Mouse (Mus musculus) ES-E14 (cell line): ENCODE measurements around the gene Gpr146. TPM values are rescaled to one million over a fixed set of nuclear protein-coding genes. Genes with fewer than 3 reads are reported as not detected.

Experiments
- DNase-seq: peaks from one replicate; pipeline ENCODE4 v3.0.0-alpha.2; 2013; ENCODE audit warnings: low read depth, low spot score
- H3K27ac ChIP-seq: 2 replicates; pipeline ENCODE4 v1.5.1; 2012; ENCODE audit warnings: low read depth, mild to moderate bottlenecking, low read length, moderate library complexity, mixed read lengths; ENCODE audit not compliant: poor library complexity, insufficient read depth, severe bottlenecking
- H3K36me3 ChIP-seq: 2 replicates; pipeline ENCODE4 v1.6.1; 2012; ENCODE audit warnings: mild to moderate bottlenecking, low read length, moderate library complexity, mixed read lengths; ENCODE audit not compliant: control insufficient read depth, poor library complexity, insufficient read depth, severe bottlenecking
- H3K4me1 ChIP-seq, 2 experiments: fragments of 150-350 bp in 1 of 2; sonication (generic) in 1 of 2; 2 replicates each; pipeline ENCODE4 v1.6.1; 2012; ENCODE audit warnings: low read length in 2 of 2, mild to moderate bottlenecking in 1 of 2, mixed read lengths in 1 of 2; ENCODE audit not compliant: control insufficient read depth in 2 of 2, insufficient read depth in 2 of 2, poor library complexity in 1 of 2
- H3K4me3 ChIP-seq, 2 experiments: fragments of 150-350 bp in 1 of 2; sonication (generic) in 1 of 2; 2 replicates each; pipeline ENCODE4 v1.5.1; 2012; ENCODE audit warnings: low read length in 2 of 2, low read depth in 1 of 2, mild to moderate bottlenecking in 1 of 2, mixed read lengths in 1 of 2; ENCODE audit not compliant: insufficient read depth in 1 of 2, poor library complexity in 1 of 2, severe bottlenecking in 1 of 2
- H3K9ac ChIP-seq: 2 replicates; pipeline ENCODE4 v1.6.1; 2012; ENCODE audit warnings: low read depth, mild to moderate bottlenecking, low read length, mixed read lengths; ENCODE audit not compliant: poor library complexity, insufficient read depth, severe bottlenecking
- H3K9me3 ChIP-seq: fragments of 150-350 bp; sonication (generic); 2 replicates; pipeline ENCODE4 v1.6.1; 2012; ENCODE audit warnings: low read depth, mild to moderate bottlenecking, low read length; ENCODE audit not compliant: control insufficient read depth, insufficient read depth
- CHD2 ChIP-seq: IDR thresholded peaks from 2 replicates; pipeline ENCODE4 v1.6.1; 2014; ENCODE audit warnings: mild to moderate bottlenecking, low read depth, low read length, inconsistent platforms
- HCFC1 ChIP-seq: IDR thresholded peaks from 2 replicates; pipeline ENCODE4 v1.6.1; 2012; ENCODE audit warnings: low read length, inconsistent platforms, borderline replicate concordance; ENCODE audit not compliant: insufficient read depth
- MAFK ChIP-seq: IDR thresholded peaks from 2 replicates; pipeline ENCODE4 v1.6.1; 2014; ENCODE audit warnings: mild to moderate bottlenecking, low read depth, low read length, inconsistent platforms; ENCODE audit not compliant: insufficient read depth
- ZC3H11A ChIP-seq: IDR thresholded peaks from 2 replicates; pipeline ENCODE4 v1.6.1; 2012; ENCODE audit warnings: low read depth, mild to moderate bottlenecking, inconsistent platforms, low read length, borderline replicate concordance
- ZNF384 ChIP-seq: IDR thresholded peaks from 2 replicates; pipeline ENCODE4 v1.6.1; 2012; ENCODE audit warnings: low read depth, low read length, inconsistent platforms
- in situ Hi-C, 2 experiments: fragments of 600-800 bp; cut with MboI; formaldehyde crosslinking; loops; one replicate each; pipeline ENCODE4 v1.15.1; 2025; ENCODE audit warnings: low sequenced_read_pairs in 2 of 2, inconsistent platforms in 1 of 2; ENCODE audit not compliant: unreplicated experiment in 2 of 2
- total RNA-seq: library from RNA; depleted of rRNA; stranded (reverse); fragments of 300-350 nt; gene quantifications from 2 replicates; pipeline ENCODE4 v1.2.3, GENCODE M21; 2012

Gene Gpr146
- total RNA-seq, 1 experiment, result 1.1 TPM

GRCm38 (mm10) chr5:139338403-139338802, 39.1 kb upstream of the Gpr146 start:
- Histone ChIP-seq H3K9me3 (no peaks in the 10 kb centered on the region), H3K27ac (peak overlapping the region; percentile 11; the same call in 1 of the 2 replicates), H3K9ac (peak overlapping the region; percentile 15; the same call in 1 of the 2 replicates), H3K36me3 (peaks cover 8% of the 10 kb centered on the region; the same call in 1 of the 2 replicates), H3K4me1 (peaks cover 2 to 23% of the 10 kb centered on the region in 2 experiments; a peak in 3 of 4 replicates), H3K4me3 (no peak overlapping the region)
- DNase-seq, result no peak
- no peak for TF ChIP-seq HCFC1
- TF ChIP-seq ZNF384, result no peak
- TF ChIP-seq CHD2, result no peak
- TF ChIP-seq ZC3H11A, result no peak
- TF ChIP-seq MAFK, result no peak
- in situ Hi-C loops, result no loop called here

GRCm38 (mm10) chr5:139338891-139339290, 38.6 kb upstream of the Gpr146 start:
- Histone ChIP-seq H3K9ac (no peak overlapping the region), H3K4me1 (peaks cover 2 to 26% of the 10 kb centered on the region in 2 experiments; a peak in 3 of 4 replicates), H3K4me3 (no peak overlapping the region), H3K36me3 (peaks cover 8% of the 10 kb centered on the region; the same call in 1 of the 2 replicates), H3K9me3 (no peaks in the 10 kb centered on the region), H3K27ac (peak overlapping the region; percentile 11; the same call in 1 of the 2 replicates)
- DNase-seq, result no peak
- in situ Hi-C loops, result no loop called here
- TF ChIP-seq ZC3H11A, result no peak
- TF ChIP-seq MAFK, result no peak
- no peak for TF ChIP-seq ZNF384
- TF ChIP-seq HCFC1, result no peak
- no peak for TF ChIP-seq CHD2

GRCm38 (mm10) chr5:139344021-139344686, 33.3 kb upstream of the Gpr146 start:
- TF ChIP-seq MAFK (no peak), ZC3H11A (no peak), CHD2 (no peak), HCFC1 (no peak), ZNF384 (no peak)
- Histone ChIP-seq H3K36me3 (peaks cover 7% of the 10 kb centered on the region; the same call in 1 of the 2 replicates), H3K27ac (no peak overlapping the region), H3K4me3 (peak overlapping the region; percentile 80 to 98), H3K4me1 (peaks cover 3 to 18% of the 10 kb centered on the region in 2 experiments; a peak in 2 of 4 replicates), H3K9ac (peak overlapping the region; percentile 89), H3K9me3 (no peaks in the 10 kb centered on the region)
- peak; percentile 71 for DNase-seq
- in situ Hi-C loops, result no loop called here

GRCm38 (mm10) chr5:139344687-139345363, 32.7 kb upstream of the Gpr146 start:
- peak; percentile 80 for TF ChIP-seq HCFC1
- TF ChIP-seq MAFK, result no peak
- TF ChIP-seq CHD2, result no peak
- no peak for TF ChIP-seq ZNF384
- TF ChIP-seq ZC3H11A, result no peak
- Histone ChIP-seq H3K9me3 (no peaks in the 10 kb centered on the region), H3K4me3 (peak overlapping the region; percentile 80 to 98), H3K27ac (no peak overlapping the region), H3K4me1 (peaks cover 3 to 14% of the 10 kb centered on the region in 2 experiments; a peak in 2 of 4 replicates), H3K36me3 (peaks cover 3% of the 10 kb centered on the region; the same call in 1 of the 2 replicates), H3K9ac (peak overlapping the region; percentile 89)
- DNase-seq, result peak; percentile 92
- in situ Hi-C loops, result no loop called here
